Mouse (Mus musculus) naive thymus-derived CD4-positive, alpha-beta T cell, adult 2 months (primary cell): ENCODE measurements around the gene Ctnnb1.

Experiments used
- DNase-seq: peaks from one replicate; pipeline ENCODE4 v3.0.0-alpha.2; 2011; ENCODE audit warnings: low read depth

The Ctnnb1 gene

GRCm38 (mm10) chr9:120926939-120927606 lies 1.9 kb upstream of the Ctnnb1 start:
- DNase-seq = no peak

DNA sequence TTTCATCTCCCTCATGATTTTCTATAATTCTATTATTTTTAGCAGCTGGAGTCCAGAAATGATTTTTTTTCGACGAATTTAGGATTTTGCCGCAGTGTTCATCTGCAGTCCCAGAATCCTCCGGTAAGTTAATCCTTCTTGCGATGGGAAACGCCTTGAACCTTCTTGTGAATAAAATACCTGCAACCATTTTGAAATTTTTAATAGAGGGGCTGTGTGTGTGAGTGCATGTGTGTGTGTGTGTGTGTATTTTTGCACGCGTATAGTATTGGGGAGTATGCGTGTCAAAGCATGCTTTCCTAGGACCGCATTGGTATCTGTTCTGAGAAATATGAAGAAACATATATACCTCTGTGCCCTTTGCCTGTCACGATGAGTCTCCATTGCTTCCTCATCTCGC lies 1.0 kb downstream of the Ctnnb1 start:
- no peak for DNase-seq

- no peak for DNase-seq
Observed at GRCm38 (mm10) chr9:120930811-120931210, 1.8 kb downstream of the Ctnnb1 start.

- DNase-seq = no peak
Observed at GRCm38 (mm10) chr9:120932371-120932770, 3.4 kb downstream of the Ctnnb1 start.

- DNase-seq = peak; percentile 98
Observed at GRCm38 (mm10) chr9:120932797-120933586, 4.0 kb downstream of the Ctnnb1 start.

DNA sequence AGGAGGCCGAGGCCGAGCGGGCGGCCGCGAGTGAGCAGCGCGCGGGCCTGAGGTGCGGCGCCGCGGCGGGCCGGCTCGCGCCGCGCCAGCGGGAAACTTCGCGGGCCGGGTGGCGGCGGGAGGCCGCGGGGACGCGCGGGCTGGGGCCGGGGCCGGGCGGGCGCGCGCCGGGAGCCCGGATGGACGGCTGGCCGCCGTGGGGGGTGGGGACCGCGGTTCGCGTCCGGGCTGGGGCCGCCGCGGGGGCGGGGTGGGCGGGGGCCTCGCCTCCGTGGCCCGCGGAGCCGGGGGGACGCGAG lies 4.5 kb downstream of the Ctnnb1 start:
- DNase-seq = no peak

- DNase-seq = peak; percentile 61
Observed at GRCm38 (mm10) chr9:120933886-120934758, 5.1 kb downstream of the Ctnnb1 start.

- peak; percentile 39 for DNase-seq
Observed at GRCm38 (mm10) chr9:120934821-120935633, 6.0 kb downstream of the Ctnnb1 start.

- peak; percentile 50 for DNase-seq
Observed at GRCm38 (mm10) chr9:120935634-120935922, 6.6 kb downstream of the Ctnnb1 start.

GRCm38 (mm10) chr9:120936351-120936750 lies 7.3 kb downstream of the Ctnnb1 start:
- DNase-seq = peak; percentile 69

GRCm38 (mm10) chr9:120940858-120941257 lies 11.8 kb downstream of the Ctnnb1 start:
- no peak for DNase-seq

- no peak for DNase-seq
Observed at GRCm38 (mm10) chr9:120943757-120944156, 14.7 kb downstream of the Ctnnb1 start.

DNA sequence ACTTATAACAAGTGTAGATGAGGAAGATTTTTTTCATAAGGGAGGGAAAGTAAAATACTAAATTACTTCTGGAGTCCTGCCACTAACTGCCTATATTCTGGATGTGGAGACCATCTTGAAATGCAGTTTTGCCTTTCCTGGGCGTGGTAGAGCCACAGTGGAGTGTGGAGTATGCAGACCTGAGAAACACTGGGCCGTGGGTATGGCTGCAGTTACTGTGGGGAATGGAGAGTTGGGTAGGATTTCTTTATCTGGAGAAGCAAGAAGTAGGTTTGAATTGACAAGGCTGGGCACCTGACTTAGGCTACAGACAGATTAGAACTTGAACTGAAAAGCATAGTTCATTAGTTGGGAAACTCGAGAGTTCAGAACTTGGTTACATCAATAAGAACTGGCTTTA lies 15.2 kb downstream of the Ctnnb1 start:
- no peak for DNase-seq

DNA sequence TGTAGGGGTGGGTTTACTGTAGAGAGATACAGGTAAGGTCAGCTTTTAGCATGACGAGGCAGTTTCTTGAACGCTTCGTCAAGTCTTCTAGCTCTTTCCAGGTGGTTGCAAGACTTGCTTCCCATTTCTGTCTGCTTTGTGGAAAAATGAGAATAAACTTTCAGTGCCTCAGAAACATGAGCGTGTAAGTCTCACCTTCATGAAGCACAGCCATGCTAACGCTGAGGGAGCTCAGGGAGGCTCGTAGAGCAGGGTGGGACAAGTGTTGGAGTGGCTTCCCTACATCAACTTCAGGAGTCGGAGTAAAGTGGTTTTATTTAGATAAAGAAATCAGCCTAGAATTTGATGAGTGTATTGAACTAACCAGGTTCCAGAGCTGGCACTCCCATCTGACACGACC lies 17.1 kb downstream of the Ctnnb1 start:
- DNase-seq = no peak

DNA sequence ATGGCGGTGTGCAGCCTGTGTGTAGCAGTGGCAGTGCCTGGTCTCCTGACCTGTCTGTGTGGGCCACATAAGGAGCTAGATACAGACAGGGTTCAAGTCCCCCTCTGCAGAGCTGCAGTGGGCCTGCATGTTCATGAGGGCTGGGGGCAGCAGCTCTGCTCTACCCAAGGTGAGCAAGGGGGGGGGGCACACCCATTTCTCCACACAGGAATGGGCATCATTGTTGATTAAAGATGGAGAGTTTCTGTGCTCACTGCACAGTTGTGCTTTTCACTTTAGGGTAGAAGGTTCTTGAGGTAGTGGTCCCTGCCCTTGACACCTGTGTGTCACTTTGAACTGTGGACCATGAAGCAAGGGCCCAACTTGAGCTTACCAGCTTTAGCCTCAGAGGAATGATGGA lies 19.8 kb downstream of the Ctnnb1 start:
- no peak for DNase-seq

DNA sequence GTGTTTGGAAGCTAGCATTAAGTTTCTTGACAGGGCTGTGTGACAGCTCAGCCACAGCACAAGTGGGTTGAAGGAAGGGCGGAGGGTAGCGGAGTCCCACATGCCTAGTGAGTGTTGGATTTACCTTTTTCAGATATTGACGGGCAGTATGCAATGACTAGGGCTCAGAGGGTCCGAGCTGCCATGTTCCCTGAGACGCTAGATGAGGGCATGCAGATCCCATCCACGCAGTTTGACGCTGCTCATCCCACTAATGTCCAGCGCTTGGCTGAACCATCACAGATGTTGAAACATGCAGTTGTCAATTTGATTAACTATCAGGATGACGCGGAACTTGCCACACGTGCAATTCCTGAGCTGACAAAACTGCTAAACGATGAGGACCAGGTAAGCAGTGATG lies 21.7 kb downstream of the Ctnnb1 start:
- no peak for DNase-seq

GRCm38 (mm10) chr9:120951947-120952346 lies 22.9 kb downstream of the Ctnnb1 start:
- DNase-seq = no peak

DNA sequence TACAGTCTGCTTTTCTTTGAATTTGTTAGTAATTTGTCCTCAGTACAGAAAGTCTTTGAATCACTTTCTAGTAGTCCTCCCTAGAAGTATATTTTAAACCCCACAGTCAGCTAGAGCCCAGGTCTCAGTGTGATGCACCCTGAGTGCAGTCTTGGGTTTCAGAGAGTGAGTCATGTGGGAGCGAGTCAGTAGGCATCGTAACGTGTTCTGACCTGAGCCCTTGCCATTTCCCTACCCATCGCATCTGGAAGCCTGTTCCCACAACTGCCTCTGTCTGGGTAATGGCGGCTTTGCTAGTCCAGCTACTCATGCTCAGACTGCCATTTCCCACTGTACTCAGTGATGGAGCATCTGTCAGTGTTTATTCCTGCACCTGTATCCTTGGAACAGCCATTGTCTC lies 29.0 kb downstream of the Ctnnb1 start:
- no peak for DNase-seq

DNA sequence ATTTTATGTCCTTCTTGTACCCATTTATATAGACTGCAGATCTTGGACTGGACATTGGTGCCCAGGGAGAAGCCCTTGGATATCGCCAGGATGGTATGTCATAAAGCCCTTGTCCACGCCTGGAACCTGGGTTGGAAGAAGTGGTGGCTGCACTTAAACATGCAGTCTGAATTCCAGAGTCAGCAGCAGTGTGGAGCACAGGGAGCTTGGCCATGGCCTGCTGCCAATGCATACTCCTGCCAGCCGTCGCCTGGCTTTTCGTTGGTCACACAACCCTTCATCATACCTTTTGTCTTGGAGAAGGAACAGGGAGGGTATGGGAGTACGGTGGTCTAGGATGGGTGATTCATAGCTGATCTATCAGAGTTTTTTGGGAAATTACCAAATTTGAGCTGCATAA lies 29.5 kb downstream of the Ctnnb1 start:
- no peak for DNase-seq

DNA sequence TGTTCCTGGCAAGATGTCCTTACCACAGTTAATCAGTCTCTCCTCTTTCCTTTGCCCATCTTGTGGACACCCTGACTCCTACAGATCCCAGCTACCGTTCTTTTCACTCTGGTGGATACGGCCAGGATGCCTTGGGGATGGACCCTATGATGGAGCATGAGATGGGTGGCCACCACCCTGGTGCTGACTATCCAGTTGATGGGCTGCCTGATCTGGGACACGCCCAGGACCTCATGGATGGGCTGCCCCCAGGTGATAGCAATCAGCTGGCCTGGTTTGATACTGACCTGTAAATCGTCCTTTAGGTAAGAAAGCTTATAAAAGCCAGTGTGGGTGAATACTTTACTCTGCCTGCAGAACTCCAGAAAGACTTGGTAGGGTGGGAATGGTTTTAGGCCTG lies 30.2 kb downstream of the Ctnnb1 start:
- DNase-seq = no peak

- no peak for DNase-seq
Observed at GRCm38 (mm10) chr9:120960611-120961010, 31.6 kb downstream of the Ctnnb1 start.

- peak; percentile 45 for DNase-seq
Observed at GRCm38 (mm10) chr9:120961466-120961865, 32.5 kb downstream of the Ctnnb1 start.
